Mouse (Mus musculus) thymus, adult 2 months (tissue): ENCODE measurements around the gene Fads3.

ENCODE experiments used
- CTCF ChIP-seq: fragments of 200-500 bp; IDR thresholded peaks from 2 replicates; pipeline ENCODE4 v1.5.1; 2012; ENCODE audit warnings: mild to moderate bottlenecking, control low read depth, low read length, moderate library complexity, borderline replicate concordance; ENCODE audit not compliant: control insufficient read depth, poor library complexity, insufficient read depth; ENCODE audit errors: extremely low read depth
- POLR2A ChIP-seq: fragments of 200-500 bp; IDR thresholded peaks from 2 replicates; pipeline ENCODE4 v1.6.1; 2012; ENCODE audit warnings: mild to moderate bottlenecking, low read length, control low read depth, moderate library complexity; ENCODE audit not compliant: control insufficient read depth, poor library complexity, insufficient read depth; ENCODE audit errors: extremely low read depth

GRCm38 (mm10) chr19:10046346-10046745 is 5.0 kb downstream of the Fads3 start:
- TF ChIP-seq CTCF (no peak), POLR2A (no peak)
